Mouse (Mus musculus) layer of hippocampus, adult 18-20 months (tissue): ENCODE measurements at regions not wholly inside any gene's neighbourhood (a gene's known extent, or its start where the extent isn't known, plus 50 kb on each side); places are given as distances from the start of the nearest gene placed in this dataset.

Source experiments
- DNase-seq, 2 experiments: peaks; one replicate each; pipeline ENCODE4 v3.0.0; 2022; ENCODE audit warnings: low spot score in 2 of 2

GRCm38 (mm10) chr14:80789131-80789530 is 805.2 kb downstream of the Olfm4 start:
- peak in 1 of 2 experiments; percentile 37 for DNase-seq

DNA sequence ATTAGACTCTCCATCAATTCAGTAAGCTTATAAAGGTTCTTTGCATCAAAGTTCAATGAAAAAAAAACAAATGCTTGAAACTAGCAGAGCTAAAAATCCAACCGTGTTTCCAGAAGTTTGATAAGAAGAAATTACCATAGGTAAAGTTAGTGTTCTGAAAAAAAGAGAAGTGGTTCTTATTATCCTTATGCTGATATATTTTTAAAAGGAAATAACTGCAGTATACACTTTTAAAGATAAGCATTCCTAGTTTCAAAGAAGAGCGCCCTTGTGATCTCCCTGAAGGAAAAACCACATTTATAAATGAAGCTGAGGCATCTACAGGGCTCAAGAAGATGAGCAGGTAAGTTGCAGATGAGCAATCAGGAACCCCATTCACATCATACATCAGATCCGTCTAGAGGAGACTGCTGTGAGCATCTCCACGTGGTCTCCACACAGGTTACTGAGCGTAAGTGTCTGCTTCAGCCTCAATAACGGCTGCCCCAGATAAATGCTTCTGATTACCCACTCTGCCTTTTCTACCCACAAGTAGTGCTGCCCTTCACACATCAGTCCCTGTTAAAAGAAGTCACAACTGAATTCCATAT is 815.6 kb downstream of the Olfm4 start:
- no peak for DNase-seq

DNA sequence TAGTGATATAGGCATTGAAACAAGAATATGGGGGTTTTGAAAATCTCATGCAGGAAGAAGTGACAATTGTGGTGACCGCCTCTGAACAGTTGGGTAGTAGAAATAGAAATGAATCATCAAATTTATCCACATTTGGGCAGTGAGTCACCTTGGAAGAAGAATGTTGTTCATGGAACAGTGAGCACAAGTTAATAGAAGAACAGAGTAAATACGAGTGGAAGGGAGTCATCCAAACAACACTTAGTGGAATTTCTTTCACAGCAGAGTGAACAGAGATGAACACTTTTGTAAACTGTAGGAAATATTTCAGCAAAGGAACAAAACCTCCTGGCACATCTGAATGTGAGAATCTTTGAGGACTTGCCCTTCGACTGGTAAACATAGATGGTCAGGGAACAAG is 846.6 kb downstream of the Olfm4 start:
- DNase-seq, result no peak

- no peak for DNase-seq
Observed at GRCm38 (mm10) chr14:80844550-80844949, 860.7 kb downstream of the Olfm4 start.

- peak; percentile 73 to 95 for DNase-seq
Observed at GRCm38 (mm10) chr14:80845576-80846269, 861.8 kb downstream of the Olfm4 start.

DNA sequence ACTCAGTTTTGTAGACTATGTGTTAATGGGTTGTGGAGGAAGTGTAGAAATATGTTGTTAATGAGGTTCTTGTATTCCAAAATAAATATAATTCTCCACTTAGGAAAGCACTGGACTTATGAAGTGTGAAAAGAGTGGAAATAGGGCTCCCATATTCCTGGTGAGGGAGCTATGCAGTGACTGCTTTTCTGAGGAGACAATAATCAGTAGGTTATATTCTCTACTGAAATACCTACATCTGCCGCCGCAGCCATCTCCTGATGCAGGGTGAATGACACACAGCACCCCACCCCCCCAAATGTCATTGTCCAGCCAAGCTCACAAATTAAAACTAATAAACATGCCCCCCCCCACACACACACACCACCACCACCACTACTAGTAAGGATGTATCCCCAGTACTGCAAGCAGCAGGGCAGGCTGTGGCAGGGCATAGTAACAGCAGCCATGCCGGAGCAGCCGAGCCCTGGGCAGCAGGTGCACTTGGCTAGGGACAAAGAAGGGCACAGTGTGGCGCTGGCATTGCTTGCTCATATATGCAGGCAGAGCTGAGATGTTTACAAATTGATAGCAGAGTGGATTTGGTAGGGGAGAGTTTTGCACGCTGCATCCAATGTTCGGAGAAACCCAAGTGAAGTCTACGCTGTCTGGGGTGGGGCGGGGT is 862.7 kb downstream of the Olfm4 start:
- peak in 1 of 2 experiments; percentile 5 for DNase-seq
